Mouse (Mus musculus): ENCODE results near the gene Sparcl1.

Gene Sparcl1

DNA sequence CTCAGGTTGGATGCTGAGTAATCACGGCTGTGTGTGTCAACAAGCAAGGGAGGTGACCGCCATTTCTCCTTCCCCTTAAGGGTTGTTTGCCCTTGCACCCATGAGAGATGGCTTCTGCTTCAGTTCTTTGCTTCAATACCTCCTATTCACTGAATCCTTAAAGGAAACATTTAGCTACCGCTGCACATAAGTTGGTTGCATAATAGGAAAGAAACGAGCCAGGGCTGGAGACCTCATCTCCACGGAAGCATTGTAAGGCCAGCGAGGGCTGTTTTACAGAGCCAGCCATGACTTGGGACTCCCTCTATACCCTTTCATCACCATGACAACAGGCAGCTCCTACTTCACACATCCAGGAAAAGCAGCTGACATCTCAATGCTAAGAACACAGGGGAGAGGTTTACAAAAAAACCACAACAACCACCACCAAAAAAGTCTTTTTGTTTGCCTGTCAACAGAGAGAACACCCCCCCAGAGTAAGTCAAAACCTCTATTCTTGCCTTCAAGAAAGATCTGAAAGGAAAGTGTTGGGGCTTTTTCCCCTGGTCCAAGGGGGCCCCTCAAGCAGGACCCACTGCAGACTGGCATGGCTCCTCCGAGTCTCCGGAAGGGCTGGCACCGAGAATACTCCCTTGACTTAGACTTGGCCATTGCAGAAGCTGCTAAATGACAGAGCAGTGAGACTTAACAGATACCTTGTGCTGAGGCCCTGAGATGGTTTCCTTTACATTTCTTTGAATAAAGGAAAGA, 3.2 kb downstream of the Sparcl1 start:
- DNase-seq = no peak

DNA sequence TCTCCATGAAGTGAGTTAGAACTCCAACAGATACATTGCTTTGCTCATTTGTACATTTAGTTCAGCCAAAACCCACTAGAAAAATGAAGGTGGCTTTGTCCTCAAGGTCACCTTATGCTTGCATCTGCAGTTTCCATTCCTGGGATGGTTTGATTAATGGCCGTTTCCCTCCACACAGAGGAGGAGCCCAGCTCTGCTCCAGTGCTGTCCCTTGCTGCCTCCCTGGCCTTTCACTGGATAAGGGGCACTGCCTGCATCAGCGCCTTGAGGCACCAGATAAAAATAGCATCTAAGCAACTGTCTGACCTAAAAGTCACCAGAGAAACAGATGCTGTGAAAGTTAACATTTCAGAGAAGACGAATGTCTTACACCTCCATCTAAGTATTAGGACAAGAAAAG, 4.0 kb downstream of the Sparcl1 start:
- DNase-seq = no peak

DNA sequence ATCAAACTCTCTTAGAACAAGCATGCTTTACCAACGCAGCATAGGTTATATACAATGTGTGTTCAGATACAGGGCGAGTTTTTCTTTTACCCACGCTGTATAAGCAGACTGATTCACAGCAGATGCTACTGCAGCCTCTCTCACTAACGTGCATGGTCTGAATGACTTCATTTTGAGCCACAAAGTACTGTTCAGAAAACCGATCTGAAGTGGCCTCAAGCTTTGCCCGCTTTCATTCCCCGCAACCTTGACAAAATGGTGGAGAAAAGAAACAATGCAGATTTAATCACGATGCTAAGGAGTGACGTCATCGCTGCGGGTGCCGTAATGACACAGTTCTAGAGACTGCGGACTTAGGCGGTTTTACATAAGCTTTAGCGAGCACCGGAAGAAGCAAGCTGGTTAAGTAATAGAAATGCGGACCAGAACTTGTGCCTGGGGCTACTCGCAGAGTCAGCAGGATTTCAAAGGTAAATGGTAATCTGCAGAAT, 4.6 kb downstream of the Sparcl1 start:
- peak; percentile 41 for DNase-seq

DNA sequence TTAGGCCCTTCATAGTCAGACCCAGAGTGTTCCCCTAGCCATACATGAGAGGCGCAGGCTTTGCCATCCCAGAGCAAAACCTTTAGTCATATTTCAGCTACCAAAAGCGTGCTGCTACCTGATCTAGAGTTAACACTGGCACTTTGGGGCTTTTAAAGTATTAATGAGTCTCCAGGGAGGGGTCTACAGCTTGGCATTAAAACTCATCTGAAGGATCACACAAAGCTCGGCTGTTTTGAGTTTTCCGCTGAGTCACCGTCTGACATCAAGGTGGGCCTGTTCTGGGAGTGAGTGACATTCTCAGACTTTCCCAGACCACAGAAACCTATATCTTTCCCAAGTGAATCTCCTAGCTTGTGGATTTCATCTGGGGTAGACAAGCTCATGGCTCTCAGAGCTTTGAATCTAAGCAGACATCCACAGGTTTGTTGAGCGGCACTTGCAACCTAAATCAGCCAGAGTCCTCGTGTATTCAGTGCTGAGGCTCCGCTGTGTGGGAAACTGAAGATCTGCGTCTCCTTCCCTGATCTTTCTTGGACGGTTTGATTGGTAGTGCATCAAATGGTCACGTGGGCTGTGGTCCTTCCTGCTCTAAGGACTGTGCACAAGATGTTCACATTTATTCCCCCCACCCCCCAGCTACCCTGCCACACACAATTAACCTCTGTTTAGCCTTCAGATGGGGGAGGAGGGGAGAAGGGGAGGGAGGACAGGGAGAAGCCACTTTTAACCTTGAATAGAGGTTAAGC, 5.2 kb downstream of the Sparcl1 start:
- DNase-seq = no peak

DNA sequence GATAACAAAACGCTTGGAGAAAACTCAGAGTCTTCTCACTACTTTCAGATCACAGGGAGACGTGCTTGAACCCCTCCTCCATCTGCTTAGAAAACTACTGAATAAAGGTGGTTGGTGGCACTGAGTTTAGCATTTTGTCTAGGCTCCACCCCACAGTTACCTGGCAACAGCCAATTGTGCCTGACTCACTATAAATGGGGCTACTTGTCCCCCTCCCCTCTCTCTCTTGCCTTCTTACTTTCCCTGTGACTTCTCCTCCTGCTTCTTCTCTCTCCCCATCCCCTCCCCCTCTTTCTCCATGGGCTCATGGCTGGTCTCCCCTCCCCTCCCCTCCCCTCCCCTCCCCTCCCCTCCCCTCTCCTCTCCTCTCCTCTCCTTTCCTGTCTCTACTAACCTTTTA, 9.4 kb downstream of the Sparcl1 start:
- DNase-seq = no peak

DNA sequence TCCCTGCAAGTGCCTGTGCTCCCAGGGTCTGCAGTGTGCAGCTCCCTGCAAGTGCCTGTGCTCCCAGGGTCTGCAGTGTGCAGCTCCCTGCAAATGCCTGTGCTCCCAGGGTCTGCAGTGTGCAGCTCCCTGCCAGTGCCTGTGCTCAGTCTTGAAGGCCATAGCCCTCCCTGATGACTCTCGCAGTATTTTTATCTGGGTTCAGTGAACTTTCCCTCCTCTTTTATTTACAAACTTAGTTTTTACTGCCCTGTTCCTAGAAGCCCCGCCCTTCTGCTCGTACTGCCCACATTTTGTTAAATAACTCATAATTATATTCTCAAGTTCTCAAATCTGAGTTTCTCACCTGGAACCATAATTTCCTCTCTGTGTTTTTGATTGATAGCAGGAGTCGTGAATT, 10.4 kb downstream of the Sparcl1 start:
- DNase-seq = no peak

DNA sequence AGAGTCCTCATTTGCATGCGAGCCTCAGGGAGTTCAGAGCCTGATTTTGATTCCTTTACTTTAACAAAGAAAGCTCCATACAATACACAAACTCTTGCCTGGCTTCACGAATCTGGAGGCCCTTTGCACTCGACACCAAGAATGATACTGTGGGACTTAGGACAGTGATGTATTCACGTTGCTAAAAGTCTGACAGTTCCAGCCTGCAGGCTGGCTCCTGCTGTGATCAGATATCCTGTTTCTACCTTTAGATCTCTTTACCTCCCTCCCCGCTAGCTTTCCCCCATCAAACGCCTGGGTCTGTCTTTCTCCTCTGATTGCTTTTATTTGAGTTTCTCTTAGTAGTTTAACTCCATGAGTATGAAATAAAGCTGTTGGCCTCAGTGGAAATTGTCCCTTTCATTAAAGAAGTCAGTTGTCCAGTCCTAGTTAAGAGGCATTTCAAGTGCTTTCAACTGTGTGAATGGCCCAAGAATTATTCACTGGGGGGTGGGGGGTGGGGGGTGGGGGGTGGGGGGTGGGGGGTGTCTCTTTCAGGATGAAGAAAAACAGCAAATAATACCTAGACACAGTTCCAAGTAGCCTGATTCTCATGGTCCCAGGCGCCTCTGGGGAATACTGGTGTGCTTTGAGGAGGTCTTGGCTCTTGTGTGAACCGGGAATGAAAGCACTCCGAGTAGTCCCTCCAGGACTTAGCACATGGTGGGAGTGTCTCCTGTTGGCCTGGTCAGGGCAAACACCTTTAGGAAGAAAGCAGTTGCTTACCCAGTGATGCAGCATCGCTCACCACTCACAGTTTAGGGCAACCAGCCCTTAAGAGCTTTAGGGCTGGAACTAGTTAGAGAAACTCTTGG, 11.6 kb downstream of the Sparcl1 start:
- DNase-seq = no peak

DNA sequence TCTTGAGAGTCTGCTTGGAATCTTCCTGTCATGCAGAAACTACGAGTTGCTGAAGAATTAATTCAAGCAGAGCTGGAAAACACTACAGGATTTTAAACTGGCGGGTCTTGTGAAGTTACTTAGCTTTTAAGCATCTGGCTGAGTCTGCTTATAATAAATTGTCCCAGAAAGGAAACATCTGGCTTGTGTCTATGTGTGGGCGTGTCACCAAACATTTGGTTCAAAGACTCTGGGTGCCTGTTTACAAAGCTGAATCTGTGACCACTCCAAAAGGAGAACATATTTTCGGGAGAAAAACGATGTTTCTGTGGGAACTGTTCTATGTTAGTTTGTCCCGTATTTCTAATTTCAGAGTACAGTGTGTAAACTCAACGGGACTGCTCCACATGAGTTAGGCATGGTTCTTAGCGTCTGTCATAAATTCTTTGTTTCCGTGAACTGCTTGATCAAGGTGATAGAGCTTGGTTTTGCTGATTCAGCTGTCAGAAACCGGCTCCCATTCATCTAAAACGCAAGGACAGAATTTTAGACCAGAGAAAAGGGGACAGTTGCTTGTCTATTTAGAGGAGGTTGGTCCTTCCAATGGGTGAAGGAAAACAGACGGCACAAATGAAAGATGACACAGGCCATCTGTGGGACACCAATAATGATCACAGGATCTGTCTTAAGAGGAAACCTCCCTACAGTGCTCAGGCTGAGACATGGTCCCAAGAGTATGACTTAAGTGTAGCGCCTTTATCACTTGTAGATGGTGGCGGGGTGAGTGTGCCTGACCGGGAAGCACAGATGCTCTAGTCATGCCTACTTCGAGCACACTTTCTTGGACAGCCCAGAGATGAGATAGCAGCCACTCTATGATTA, 17.2 kb downstream of the Sparcl1 start:
- DNase-seq = no peak

DNA sequence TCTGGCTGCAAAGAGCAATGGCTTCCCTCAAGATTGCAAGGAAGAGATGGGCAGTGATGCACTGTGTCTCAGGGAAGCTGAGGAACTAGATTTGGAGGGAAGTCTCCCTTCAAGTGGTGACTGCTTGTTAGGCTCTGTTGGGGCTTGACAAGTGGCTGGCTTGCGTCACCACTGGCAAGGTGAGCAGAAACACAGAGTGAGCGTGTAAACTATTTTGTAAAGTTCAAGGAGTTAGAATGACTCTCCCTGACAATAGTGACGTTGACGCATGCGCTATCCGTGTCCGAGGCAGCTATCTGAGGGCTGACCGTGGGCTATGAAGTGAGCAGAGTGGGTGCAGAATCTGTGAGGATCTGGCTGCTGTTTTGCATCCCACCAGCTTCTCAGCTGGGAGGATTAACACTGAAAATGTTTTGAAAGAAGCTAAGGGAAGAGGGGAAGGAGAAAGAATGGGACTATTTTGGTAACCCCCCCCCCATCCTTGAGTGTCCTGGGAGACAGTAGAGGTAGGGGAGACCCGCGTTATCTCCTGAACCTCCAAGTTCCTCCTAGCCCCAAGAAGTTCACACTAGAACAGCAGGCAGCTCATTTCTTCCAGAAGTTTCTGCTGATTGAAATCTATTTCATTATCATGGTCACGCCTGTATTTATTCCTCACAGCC, 18.0 kb downstream of the Sparcl1 start:
- DNase-seq = no peak

DNA sequence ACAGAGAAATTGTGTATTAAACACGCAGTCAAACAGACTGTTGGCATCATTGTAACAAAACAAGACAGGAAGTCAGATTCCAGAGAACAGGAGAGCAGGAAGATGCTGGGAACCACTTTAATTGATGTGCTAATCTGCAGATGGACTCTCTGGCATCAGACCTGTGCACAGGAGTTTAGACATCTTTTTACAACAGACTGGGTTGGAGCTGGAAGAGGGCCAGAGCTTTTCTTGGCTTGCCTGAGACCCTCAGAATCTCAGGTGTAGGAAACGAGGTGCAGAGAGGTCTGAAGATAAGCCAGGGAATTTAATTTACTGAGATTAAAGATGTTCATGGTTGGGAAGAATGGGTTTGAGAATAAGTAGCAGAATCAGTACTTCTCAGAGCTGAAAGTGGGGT, 23.8 kb downstream of the Sparcl1 start:
- DNase-seq = no peak

DNA sequence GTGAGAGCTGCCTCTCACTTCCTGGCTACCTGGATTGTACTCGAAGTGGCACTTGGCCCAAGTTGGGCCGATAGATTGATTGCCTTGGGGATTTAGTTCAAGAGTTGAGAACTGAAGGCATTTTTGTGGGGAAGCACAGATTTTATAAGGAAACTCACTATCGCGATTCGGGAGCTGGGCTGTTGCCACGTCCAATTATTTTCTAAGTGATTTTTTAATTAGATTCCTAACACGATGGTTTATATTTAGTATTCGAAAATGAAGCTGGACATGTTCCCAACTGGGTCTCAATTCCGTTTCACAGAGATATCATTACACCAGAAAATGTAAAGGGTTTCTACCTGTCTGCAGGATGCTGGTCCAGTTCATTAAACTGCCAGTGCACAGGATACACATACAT, 28.2 kb downstream of the Sparcl1 start:
- DNase-seq = no peak

DNA sequence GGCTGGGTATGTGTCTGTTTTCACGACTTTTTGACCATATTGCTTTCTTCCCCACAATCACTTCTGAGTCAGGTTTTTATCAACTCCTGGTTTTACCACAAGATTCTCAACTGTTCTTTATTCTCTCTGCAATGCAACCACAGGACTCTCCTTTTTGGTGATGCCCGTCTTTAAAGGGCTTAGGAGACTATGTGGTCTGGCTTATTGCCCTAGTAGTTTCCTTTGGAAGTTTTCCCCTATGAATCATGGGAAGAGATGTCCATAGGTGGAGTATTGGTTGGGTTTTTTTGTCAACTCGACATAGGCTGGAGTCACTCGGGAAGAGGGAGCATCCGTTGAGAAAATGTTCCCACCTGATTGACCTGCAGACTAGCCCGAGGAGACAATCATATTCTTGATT, 32.8 kb downstream of the Sparcl1 start:
- no peak for DNase-seq

DNA sequence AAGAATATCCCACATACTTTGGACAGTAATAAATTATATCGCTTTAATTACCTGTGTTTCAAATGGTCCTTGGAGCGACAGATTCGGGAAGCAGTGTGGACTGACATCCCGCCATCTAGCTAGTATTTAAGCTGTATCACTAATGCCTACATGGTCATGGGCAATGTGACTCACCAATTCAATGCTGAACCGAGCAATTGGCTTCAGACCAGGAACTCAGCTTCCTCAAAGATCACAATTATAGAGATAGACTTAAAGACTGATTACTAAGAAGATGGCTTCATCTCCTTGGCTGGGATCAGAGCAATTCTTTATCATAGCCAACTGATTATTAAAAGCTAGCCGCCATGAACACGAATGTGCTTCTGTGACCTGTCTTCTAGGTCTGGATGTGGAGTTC, 36.0 kb downstream of the Sparcl1 start, which contains the start of gene Gm17660:
Gene Gm17660 (minus strand): TSS at position 101 of the 400 bp plus-strand sequence.
- DNase-seq = no peak

DNA sequence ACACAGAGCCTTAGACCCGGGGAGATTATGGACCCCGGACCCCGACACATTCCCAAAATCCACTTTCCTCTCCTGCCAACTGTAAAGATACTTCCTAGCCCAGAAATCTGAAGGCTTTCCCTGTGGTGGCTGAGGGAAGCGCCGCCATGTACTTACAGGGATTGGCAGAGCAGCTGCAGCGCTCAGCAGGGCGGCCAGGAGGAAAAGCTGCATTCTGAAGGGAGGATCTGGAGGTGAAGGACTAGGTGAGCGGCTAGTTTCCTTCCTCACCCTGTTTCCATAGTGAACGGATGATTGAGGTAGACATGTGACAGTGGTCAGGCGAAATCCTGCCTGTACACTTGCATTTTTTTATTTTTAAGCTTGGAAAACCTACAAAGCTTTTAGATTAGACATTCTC, 37.2 kb downstream of the Sparcl1 start:
- no peak for DNase-seq

DNA sequence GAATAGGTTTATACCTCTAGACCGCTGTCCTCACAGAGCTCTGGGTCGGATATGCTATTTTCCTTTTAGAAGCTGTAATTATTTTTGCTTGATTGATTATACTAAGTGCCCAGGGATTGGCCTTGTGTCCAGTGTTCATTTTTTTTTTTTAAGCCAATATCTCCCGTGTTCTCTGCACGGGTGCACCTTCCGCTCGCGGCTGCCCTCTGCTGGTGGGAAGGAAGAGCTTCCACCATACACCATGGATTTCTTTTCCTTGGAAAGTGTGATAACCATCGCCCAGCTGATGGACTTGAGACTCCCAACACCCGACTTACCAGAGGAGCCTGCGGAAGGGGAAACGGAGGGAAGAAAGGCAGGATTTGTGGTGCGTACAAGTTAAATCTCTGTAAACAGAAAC, 39.1 kb downstream of the Sparcl1 start:
- peak; percentile 59 for DNase-seq

DNA sequence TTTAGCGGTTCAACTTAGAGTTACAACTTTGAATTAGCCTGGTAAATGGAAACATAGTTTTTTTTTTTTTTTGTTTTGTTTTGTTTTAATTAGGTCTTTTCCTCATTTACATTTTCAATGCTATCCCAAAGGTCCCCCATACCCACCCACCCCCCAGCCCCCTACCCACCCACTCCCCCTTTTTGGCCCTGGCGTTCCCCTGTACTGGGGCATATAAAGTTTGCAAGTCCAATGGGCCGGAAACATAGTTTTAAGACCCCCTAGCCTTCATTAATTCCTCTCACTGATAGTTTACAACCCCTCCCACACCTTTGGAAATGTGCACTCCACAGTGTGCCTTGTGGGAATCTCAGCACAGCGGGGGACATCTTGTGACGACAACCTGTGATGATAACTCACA, 39.9 kb downstream of the Sparcl1 start:
- DNase-seq = no peak

DNA sequence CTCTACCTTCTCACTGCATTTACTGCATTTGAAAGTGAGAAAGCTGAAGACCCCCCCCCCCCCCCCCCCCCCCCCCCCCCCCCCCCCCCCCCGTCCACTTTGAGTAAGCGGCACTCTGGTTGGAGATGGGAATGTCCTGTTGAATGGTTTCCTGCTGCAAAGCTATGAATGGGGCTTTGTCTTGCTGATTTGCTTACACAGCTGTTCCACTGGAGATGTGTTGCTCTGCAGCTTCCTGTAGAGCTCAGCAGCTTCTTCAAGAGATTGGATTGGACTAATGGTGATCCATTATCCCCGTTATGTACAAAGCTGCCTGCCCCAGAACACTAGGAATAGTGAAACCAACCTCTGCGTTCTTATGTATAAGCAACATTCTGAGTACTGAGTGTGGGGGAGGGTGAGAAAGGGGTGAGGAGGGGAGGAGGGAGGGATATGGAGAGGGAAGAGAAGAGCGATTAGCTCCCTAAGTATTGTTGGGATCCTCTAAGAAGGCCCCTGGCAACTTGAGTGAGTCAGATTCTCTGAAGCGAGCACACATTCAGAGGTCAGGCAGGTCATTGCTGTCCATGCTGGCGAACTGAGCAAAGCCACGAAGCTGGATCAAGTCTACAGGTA, 41.2 kb downstream of the Sparcl1 start:
- DNase-seq = no peak

DNA sequence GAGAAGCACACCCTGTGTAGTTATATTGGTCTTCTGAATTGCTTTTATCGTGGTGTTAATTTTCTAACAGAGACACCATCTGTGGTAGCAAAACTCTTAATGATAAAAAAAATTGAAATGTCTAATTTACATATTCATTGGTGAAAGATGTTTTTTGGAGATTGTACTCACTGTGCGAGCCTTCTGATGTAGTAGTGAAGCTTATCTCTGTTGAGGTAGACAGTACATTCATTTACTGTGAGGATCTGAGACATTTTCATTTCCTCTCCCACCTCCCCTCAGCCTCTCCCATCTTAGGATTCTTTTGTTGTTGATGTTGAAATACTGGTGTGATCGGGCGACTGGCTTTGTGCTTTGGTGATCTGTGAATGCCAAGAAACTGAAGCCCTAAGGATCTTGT, 42.5 kb downstream of the Sparcl1 start:
- DNase-seq = no peak

DNA sequence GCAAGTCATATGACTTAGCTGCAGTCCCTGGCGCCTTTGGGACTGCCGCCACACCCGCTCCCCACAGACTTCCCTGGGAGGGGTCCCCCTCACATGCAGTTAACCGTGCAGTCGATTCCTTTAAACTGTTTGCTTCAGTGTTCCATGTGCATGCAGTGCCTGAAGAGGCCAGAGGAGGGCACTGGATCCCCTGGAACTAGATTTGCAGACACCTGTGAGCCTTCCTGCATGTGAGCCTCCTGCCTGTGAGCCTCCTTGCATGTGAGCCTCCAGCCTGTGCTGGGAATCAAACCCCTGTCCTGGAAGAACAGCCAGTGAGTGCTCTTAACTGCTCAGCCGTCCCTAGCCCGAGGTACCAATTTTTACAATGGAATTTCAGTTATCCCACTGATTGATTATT, 44.8 kb downstream of the Sparcl1 start:
- no peak for DNase-seq

DNA sequence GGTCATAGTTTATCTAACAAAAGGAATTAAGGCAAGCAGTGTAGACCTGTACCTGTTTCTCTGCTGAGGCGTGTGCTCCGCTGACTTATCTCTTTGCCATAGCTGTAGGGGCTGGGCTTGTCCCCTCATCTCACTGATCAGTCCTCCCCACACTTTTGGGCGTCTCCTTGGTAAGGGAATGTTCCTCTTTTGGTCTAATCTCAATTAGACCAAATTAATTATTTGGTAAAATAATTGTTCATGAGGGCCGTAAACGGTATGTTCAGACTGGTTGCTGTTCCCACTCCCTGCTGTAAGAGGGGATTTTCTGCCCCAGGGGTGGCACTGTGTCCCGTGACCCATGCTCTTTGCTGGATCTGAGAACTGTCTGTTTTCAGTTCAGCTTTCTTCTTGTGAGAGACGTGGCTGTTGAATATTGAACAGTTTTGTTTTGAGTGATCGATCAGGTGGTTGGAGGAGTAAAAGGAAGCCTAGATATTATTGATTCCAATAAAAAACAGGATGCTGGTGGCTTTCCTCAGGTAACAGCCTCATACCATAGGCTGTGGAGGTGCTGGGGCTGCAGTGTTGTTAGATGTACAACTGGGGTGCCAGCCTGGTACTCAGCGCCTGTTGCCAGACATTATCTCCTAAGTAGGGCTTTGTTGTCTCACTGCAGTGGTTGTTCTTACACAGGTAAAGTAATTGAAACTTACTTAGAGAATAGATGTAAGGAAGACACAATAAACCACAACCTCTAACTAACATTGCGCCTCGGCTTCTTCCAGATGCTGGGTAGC, 50.6 kb downstream of the Sparcl1 start:
- DNase-seq = no peak
